15 mouse cellular contexts compared by ENCODE assay signal in the genomic region with DNA sequence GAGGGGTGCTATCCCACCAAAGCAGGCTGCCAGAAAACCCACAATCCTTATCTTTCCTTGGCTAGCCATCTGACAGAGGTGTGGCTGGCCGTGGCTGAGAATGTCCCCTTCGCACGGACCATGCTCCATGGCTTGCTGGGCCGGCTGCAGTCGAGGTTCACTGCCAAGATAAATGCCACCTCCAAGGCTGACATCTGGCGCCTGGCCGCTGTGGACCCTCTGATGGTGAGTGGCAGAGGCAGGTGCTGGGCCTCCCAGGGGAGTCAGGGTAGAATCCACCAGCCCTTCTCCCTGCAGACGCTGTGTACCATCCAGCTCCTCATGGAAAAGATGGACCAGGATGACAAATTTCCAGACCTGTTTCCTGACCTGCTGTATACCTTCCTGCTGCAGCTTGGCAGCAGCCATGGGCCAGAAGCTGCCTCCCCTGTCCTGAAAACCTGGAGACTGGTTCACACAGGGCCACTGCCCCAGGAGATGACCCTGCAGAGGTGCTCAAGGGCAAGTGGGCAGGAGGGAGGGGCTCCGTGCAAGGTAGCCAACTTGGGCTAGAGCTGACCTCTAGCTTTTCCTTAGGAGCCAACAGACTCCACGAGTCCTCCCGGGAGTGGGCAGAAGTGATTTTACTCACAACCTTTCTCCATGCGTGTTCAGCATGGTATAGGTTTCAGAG. TPM values are rescaled to one million over a fixed set of nuclear protein-coding genes. Genes with fewer than 3 reads are reported as not detected.
DNase-seq lines count a peak whose midpoint lies in the region.
"Had no signal": no experiment of that assay in that cellular context is flagged by ENCODE, and none has a peak within 500 bp of the region (broad histone marks: within the 10 kb centered on the region; RNA-seq: fewer than 3 reads in every experiment).

No protein-coding gene starts in this region.

- DNase-seq in gastrocnemius, postnatal 14 days: peak; percentile 72
- DNase-seq in gastrocnemius, adult 8-10 months (ENCODE audit: low spot score in 2 of 2): no peak
- peak; percentile 93 for DNase-seq in left cerebral cortex, postnatal 4 days
- no peak for DNase-seq in left cerebral cortex, adult 8-10 months (ENCODE audit: low spot score in 2 of 2)
- DNase-seq in urinary bladder, postnatal 4 days (ENCODE audit: low spot score in 2 of 2): peak; percentile 61 to 87
- DNase-seq in urinary bladder, adult 18-20 months (ENCODE audit: low spot score in 2 of 2): no peak
- no peak for DNase-seq in right cerebral cortex, postnatal 4 days
- DNase-seq: adrenal gland, adult 2 months; cerebellum, adult 11 months; kidney, adult 18-20 months; kidney, postnatal 25 days; lung, adult 18-20 months; thymus, postnatal 25 days had no signal

- intact Hi-C loops in gastrocnemius, postnatal 14 days (cut with DNase I; ENCODE audit: low total_unique reads): no loop called here
- intact Hi-C loops in left cerebral cortex, postnatal 4 days (cut with DNase I): no loop called here

RNA-seq across cellular contexts. Expression of gene Hjurp, which starts 22.5 kb away (rescaled TPM):
- 10 to 100 TPM; 16.8 to 17.1 TPM for total RNA-seq in gastrocnemius, postnatal 14 days (2021)
- total RNA-seq in gastrocnemius, adult 8-10 months (2022): 1 to 10 TPM; 4.4 to 6.3 (median 4.7) TPM
- total RNA-seq in left cerebral cortex, postnatal 4 days (2021): 10 to 100 TPM; 75.3 to 78.8 TPM
- total RNA-seq in left cerebral cortex, adult 8-10 months (2022): 10 to 100 TPM; 43.2 to 45.6 (median 45.5) TPM

RNA-seq across cellular contexts. Expression of gene Trpm8, which starts 22.5 kb away (rescaled TPM):
- not detected for total RNA-seq in gastrocnemius, postnatal 14 days (2021)
- not detected for total RNA-seq in gastrocnemius, adult 8-10 months (2022)
- total RNA-seq in left cerebral cortex, postnatal 4 days (2021): 1 to 10 TPM in 1 of 2 experiments, under 1 TPM in 1; 0.82 to 1.2 TPM
- total RNA-seq in left cerebral cortex, adult 8-10 months (2022): under 1 TPM; 0.08 to 0.28 (median 0.16) TPM
- total RNA-seq: adrenal gland, adult 2 months; G1E; heart, postnatal 25 days had no signal

RNA-seq across cellular contexts. Expression of gene Mroh2a, which starts 28.1 kb away (rescaled TPM):
- total RNA-seq in gastrocnemius, postnatal 14 days (2021): not detected
- total RNA-seq in gastrocnemius, adult 8-10 months (2022): not detected
- under 1 TPM; 0.04 to 0.20 TPM for total RNA-seq in left cerebral cortex, postnatal 4 days (2021)
- under 1 TPM in 3 of 4 experiments, not detected in 1; 0.07 to 0.40 (median 0.18) TPM for total RNA-seq in left cerebral cortex, adult 8-10 months (2022)

RNA-seq across cellular contexts. Expression of gene Ugt1a1, which starts 43.2 kb away (rescaled TPM):
- total RNA-seq in gastrocnemius, postnatal 14 days (2021): under 1 TPM in 1 of 2 experiments, not detected in 1; 0.12 TPM
- under 1 TPM in 2 of 4 experiments, not detected in 2; 0.12 to 0.46 TPM for total RNA-seq in gastrocnemius, adult 8-10 months (2022)
- under 1 TPM in 1 of 2 experiments, not detected in 1; 0.34 TPM for total RNA-seq in left cerebral cortex, postnatal 4 days (2021)
- under 1 TPM in 1 of 4 experiments, not detected in 3; 0.26 TPM for total RNA-seq in left cerebral cortex, adult 8-10 months (2022)
- total RNA-seq: heart, postnatal 25 days had no signal

RNA-seq across cellular contexts. Expression of gene Dnajb3, which starts 49.3 kb away (rescaled TPM):
- under 1 TPM; 0.22 to 0.39 TPM for total RNA-seq in gastrocnemius, postnatal 14 days (2021)
- not detected for total RNA-seq in gastrocnemius, adult 8-10 months (2022)
- total RNA-seq in left cerebral cortex, postnatal 4 days (2021): 1 to 10 TPM; 4.9 to 5.9 TPM
- 1 to 10 TPM; 1.2 to 3.1 (median 2.2) TPM for total RNA-seq in left cerebral cortex, adult 8-10 months (2022)

Comparison
In these comparisons a context has a peak if more than half of its experiments do, and no peak if none do; other contexts are left out.
1. DNase-seq: peak in gastrocnemius, postnatal 14 days (single experiment), left cerebral cortex, postnatal 4 days (single experiment) and urinary bladder, postnatal 4 days (2 of 2); none in gastrocnemius, adult 8-10 months (0 of 2), left cerebral cortex, adult 8-10 months (0 of 2), urinary bladder, adult 18-20 months (0 of 2) and right cerebral cortex, postnatal 4 days (single experiment).